Mouse (Mus musculus) brain, adult 2 months (tissue): ENCODE measurements around the gene Isg20l2.
"Not testable (repeated sequence)": the region's sequence is repeated elsewhere in the genome, so short reads cannot be mapped to it uniquely, and the experiment has no call there.

Source experiments
- DNase-seq: peaks from one replicate; pipeline ENCODE4 v3.0.0; 2011; ENCODE audit warnings: low read depth, low spot score

Isg20l2 gene

DNA sequence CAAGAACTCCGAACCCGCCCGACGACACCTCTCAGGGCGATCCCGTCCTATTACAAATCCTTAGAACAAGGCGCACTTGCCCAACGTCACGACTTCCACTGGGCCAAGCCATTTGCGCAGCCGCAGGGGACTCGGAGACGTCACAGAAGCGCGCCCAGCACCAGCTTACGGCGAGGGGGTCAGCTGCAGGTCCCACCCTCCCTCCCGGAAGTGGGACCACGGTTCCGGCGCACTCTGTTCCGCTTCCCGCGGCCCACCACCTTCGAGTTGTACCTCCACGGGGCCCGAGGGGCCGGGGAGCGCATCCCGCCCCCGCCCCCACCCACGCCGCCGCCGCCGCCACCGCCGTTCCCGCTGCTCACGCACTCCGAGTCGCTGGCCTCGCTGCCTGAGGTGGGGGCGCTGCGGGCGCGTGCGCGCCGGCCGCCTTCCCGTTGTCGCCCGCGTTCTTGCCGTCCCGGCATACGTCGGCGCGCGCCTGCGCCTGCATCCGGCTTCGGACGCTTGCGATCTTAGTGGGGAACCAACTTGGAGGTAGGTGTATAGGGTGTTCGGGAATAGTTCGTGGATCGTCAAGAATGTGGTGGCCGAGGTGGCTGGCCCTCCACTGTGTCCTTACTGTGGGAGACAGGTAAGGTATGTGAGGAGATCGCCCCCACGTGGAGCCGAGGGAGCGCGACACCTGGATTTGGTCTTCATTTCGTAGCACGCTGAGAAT, at the start of gene Isg20l2, which contains the start of gene Rrnad1:
Isg20l2 (plus strand) TSS at position 237 of the 718 bp plus-strand sequence.
Rrnad1 (minus strand) TSS at position 640 of the 718 bp plus-strand sequence.
- peak; percentile 100 for DNase-seq

DNA sequence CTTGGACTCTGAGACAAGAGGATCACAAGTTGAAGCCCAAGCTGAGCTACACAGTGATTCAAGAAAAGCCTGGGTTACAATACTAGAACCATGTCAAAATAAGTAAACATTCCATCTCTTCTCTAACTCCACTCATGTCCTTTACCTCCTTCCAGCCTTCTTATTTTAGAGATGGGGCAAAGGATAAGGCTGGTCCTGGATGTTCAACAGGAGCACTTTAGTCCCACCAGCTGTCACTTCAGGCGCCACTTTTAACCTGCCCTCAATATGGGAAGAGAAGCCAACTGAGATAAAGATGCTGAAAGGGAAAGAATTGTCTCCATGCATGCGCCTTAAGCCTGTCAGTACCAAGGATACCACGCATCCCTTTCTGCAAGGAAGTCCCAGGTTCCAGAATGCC, 45.8 kb upstream of the Isg20l2 start:
- DNase-seq: no peak

DNA sequence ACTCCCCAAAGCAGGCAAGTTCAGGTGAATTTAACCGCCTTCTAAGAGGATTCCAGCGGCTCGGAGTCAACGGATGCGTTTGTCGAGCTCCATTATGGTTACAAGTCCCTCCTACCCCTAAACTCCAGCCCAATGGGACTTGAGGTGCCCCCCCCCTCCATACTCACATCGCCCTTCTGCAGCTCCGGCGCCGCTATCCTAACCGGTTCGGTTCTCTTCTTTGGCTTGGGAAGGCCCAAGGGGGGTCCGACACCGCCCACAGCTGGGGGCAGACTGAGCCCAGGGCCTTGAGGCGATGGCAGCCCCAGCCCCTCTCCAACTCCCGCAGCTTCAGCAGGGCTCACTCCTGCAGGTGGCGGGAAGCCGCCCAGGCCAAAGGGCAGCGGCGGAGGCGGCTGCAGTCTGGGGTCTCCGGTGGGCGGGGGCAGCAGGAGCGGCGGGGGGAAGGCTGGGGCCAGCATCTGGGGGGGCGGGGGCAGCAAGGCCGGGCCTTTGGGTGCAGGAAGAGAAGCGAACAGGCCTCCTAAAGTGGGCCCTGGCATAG, 45.3 kb upstream of the Isg20l2 start:
- DNase-seq: peak; percentile 66

DNA sequence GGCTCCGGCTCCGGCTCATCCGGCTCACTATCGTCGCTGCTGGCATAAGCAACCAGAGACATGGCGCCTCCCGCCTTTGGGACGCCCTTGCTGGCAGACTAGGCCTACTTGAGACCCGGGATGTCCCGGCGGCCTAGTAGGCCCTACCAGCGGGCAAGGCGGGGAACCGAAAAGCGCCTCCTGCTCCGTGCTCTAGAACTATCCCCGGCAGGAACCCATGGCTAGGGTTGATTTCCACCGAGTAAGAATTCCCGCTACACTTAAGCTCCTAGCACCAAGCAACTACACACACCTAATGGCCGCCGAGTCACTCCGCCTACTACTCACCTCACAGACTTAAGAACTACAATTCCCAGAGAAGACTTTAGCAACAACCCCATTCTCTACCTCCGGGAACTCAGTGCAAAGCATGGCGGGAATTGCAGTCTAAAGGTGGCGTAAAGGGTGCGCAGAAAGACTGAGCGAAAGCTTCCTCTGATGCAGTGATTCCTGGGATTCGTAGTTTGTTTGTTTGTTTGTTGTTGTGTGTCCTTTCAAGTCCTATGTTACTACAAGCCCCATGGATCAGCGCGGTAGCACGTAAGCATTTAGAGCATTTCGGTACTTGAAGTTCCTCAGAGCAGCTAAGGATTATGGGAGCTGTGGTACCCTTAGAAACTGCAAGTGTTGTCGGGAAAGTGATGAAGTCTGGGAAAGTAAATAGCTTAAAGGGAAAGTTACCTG, 44.7 kb upstream of the Isg20l2 start, which contains the start of gene Prcc:
Prcc (minus strand) TSS at position 328 of the 723 bp plus-strand sequence.
- peak; percentile 100 for DNase-seq

DNA sequence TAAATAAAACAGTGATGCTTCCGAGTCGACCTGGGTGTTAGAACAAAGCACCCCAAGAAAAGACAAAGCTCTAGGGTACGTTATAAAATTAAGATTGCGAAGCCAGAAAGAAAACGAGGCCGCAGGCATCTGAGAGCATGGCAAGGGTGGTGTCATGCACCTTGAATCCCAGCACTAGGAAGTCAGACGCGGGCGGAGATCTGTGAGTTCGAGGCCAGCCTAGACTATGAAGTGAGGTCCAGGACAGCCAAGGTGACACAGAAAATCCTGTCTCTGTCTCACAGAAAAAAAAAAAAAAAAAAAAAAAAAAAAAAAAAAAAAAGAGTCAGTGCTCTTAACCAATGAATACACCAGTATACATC, 44.1 kb upstream of the Isg20l2 start:
- no peak for DNase-seq

DNA sequence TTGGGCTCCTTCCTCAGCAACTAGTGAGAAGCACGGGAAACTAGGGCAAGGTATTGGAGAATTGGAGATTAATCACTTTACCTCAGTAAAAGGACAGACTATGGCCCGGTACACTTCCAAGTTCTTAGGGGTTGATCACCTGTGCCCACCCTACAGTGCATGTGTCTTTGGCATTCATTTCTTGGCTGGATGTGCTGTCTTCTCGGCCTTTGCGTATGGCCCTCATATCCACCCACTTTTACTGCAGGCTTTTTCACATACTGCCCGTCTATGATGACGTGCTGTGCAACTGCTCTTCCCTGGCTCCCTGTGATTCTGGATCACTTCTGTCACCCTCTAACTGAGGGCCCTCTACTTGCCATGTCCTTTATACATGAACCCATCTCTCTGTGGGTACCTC, 43.7 kb upstream of the Isg20l2 start:
- no peak for DNase-seq

DNA sequence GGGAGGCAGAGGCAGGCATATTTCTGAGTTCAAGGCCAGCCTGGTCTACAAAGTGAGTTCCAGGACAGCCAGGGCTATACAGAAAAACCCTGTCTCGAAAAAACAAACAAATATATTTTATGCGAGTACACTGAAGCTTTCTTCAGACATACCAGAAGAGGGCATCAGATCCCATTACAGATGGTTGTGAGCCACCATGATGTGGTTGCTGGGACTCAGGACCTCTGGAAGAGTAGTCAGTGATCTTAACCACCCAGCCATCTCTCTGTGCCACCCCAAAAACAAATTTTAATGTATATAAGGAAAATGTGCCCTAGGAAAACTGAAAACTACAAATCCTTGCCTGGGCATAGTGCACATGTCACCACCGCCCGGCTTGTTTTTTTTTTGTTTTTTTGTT, 42.7 kb upstream of the Isg20l2 start:
- DNase-seq: not testable (repeated sequence)

DNA sequence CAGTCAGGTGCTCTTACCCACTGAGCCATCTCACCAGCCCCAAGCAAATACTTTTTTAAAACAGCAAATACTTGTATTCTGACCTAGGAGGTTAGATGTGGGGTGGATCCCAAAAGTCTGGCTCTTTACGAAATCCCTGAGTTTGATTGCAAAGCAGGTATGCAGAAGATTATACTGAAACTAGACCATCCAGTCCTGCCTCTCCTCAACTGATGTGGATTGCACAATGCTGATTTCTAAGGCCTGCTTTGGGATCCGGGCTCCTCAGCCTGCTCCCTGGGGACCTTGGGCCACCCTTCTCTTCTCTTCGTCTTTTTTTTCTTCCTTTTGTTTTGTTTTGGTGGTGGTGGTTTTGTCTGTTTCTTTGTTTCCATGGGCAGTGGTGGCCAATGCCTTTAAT, 38.6 kb upstream of the Isg20l2 start:
- DNase-seq: no peak

DNA sequence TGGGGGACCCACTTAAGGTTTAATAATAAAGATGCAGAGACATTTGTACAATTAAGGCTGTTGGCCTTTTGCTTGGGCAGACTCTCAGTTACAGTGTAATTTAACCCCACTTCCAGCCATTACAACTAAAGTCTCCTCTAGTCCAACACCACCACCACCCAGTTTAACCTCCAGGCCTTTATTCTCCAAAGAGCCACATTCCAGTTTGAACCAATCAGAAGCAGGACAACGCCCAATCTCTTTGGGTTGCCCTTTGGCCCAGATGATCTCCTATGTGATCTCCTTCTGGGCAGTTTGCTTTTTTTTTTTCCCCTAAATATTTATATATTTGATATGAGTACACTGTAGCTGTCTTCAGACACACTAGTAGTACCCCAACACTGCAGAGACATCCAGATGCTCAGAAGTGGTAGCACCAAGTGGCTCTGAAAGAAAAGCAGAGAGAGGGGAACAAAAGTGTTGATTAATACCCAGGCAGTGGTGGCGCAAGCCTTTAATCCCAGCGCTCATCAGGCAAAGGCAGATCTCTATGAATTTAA, 36.7 kb upstream of the Isg20l2 start:
- DNase-seq: no peak

DNA sequence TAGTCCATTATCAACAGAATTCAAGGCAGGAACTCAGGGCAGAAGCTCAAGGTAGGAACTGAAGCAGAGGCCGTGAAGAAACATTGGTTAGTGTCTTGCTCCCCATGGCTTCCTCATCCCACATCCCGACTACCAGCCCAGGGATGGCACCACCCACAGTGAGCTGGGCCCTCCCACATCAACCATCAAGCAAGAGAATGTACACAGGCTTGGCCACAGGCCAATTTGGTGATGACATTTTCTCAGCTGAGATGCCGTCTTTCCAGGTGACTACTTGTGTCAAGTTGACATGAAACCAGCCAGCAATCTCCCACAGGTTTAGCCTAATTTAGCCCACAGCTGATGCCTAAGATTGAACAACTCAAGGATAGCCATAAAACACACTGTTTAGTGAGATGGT, 30.8 kb upstream of the Isg20l2 start:
- no peak for DNase-seq

DNA sequence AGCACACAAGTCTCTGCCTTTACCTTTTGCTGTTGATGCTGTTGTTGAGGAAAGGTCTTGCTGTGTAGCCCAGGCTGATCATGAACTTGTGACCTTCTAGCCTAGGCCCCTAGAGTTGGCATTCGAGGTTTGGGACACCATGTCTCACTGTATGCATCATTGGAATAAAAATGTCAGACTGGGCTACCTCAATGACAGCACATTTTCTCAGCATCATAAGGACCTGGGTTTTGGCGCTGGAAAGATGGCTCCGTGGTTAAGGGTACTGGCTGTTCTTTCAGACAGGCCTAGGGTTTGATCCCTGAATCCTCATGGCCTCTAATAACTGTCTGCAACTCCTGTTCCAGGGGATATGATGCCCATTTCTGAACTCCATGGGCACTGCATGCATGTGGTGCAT, 30.3 kb upstream of the Isg20l2 start:
- no peak for DNase-seq

DNA sequence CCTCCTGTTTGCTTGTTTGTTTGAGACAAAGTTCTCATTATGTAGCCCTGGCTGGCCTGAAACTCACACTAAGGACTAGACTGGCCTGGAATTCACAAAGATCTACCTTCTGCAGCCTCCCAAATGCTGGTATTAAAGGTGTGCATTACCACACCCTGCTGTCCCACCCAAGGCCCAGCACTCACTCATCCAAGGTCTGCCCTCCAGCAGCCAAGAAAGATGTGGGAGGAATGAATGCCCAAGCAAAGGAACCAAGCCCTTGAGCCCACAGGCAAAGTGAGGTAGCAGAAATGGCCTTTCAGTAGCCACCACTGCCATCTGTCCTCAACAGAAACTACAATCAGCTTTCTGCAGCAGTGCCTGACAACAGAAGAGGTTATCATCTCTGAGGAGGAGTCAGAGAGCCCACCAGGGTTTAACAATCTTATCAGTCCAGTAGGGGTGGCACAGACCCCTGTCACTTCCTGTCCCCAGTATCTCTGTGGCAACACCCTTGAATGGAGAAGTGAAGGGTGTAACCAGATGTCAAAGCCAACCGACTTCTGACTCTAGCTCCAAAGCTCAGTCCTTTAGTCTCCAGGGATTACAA, 29.0 kb upstream of the Isg20l2 start:
- no peak for DNase-seq

DNA sequence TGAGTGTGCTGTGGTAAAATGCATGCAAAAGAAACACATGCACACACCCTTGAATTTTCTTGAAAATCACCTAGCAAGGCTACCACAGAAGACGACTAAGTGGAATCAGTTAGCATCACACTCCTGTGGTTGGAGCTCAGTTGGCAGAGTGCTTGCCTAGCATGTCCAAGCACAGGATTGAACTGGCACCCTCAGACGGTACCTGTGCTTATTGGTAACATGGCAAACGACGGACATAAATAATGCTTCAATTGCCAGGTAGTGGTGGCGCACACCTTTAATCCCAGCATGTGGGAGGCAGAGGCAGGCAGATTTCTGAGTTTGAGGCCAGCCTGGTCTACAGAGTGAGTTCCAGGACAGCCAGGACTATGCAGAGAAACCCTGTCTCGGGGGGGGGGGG, 28.2 kb upstream of the Isg20l2 start:
- DNase-seq: not testable (repeated sequence)

DNA sequence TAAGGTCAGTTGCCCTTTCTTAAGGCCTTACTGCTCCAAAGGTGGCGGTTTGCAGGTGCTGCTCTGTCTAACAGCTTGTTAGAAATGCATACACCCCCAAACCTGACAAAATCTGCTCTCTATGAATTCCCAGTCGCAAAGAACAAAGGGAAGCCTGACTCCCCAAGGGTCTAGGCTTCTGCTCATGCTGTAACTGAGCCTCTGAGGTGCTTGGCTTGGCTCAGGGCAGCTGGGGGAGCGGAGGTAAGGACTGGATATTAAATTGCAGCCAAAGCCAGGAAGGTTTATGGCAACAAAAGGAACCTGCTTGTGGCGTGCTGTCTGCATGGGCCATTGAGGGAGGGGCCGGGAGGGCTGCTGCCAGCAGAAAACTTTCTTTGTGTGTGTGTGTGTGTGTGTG, 26.3 kb upstream of the Isg20l2 start:
- DNase-seq: no peak

DNA sequence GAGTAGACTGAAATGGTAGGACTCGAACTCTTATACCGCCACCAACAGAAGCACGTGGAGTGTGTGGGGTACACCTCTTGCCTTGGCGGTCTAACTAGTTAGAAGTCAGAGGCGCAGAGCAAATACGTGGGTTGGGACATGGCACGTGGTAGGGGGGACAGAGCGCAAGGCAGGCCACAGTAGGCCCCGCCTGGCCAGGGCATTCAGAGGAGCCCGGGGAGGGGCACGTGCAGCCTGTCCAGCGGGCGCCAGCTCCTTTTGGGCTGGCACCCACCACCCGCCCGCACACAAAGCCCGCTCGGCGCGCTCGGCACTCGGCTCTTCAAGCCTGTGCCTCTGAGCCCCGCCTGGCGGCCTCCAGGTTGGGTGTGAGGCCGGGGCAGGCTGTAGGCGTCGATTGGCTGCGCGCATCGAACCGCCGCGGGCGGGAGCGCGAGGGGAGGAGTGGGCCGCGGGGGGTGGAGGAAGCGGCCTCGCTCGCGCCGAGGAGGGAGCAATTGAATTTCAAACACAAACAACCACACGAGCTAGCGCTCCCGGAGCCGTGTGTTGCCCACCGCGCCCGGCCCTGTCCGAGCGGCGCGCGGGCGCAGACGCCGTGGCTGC, 24.1 kb upstream of the Isg20l2 start, which contains the start of gene Hdgf:
Hdgf (plus strand) TSS at position 442 of the 606 bp plus-strand sequence.
- peak; percentile 98 for DNase-seq

DNA sequence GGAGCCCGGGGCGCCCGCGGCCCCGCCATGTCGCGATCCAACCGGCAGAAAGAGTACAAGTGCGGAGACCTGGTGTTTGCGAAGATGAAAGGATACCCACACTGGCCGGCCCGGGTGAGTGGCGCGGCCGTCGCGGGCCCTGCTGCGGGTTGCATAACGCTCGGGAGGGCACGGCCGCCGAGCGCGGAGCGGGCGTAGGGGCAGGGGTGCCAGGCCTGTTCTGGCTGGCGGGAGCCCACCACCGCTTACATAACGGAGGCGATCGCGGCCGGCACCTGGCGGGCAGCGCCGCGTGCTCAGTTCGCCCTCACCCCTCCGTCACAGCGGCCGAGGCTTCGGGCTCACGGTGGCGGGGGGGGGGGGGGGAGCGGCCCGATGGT, 23.5 kb upstream of the Isg20l2 start:
- peak; percentile 61 for DNase-seq

DNA sequence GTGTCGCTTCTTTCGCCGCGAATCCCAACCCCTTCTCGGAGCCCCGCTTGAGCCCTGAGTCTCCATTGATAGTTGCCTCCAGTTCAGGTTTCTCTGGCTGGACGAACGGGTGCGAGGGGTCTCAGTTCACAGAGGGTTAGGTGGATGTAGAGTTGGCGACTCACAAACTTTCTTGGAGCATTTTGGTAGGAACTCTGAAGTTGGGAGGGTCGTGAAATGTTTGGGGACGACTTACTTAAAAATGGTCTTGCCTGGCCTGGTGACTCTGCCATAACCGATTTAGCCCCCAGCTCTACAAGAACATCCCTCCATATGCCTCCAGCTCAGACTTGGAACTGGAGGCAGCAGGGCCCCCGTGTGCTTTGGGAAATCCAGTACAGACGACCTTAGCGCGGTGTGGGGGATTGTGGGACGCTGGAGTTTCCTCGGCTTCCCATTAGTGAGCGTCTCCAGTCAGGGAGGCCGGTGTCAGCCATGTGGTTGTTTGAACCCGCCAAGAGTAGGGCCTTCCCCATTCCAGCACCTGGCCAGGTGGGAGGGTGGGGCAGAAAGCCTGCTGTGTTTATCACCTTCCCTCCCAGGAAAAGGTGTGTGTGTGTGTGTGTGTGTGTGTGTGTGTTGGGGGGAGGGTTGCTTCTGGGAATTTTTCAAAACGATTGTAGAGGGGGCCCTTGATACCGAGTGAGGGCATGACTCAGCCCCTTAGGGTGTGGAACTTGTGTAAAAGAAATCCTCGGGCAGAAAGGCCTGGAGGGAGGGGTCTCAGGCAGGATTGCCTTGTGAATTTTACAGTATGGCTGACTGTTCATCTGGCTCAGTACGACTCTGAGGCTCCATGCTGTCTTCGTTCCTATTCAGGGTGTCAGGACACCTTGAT, 22.9 kb upstream of the Isg20l2 start:
- DNase-seq: peak; percentile 72

DNA sequence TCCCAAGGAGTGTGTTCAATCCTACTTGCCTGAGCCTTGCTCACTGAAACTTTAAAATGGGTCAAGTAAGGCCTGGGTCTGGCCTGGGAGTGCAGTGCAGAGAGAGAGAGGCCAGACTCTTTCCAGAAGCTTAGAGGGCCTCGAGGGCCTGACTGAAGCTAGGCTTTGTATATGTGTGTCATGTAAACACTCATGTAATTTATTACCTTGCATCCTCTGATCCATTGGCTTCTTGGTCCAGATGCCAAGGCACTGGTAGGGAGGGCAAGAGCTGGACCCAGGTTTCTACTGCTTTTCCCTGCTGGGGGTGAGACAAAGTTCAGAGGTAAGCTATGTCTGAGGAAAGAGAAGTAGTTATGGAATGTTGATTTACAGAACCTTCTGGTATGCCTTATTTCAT, 22.2 kb upstream of the Isg20l2 start:
- no peak for DNase-seq

DNA sequence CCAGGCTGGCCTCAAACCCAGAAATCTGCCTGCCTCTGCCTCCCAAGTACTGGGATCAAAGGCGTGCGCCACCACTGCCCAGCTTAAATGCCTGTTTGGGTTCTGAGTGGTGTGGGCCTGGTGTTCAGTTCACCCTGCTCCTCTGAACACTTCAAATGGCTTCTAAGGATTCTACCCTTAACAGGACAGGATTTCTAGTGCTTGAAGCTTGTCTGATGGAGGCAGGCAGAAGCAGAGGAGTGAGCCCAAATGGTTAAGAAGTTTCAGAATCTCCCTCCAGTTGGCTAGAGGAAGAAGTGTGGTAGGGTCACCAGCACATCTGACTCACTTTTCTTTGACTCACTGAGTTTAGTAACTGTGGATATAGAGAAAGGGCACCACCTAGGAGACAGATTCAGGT, 20.7 kb upstream of the Isg20l2 start:
- DNase-seq: no peak

DNA sequence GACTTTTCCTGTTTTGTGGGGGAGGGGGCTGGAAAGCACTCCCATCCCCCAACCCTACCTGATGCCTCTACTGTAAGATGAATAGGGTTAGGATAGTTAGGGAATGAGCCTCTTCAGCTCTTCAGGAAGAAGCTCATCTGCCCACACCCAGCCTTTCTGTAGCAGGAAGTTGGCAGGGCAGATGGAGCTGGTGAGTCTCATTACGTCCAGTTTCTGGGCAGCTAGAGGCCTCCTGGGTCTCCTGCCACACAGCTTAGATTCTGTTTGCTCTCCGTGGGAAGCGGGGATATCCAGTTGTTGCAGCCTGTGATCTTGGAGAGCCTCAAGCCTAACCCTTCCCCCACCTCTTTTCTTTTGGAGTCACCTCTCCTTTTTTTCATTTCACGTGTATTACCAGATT, 20.2 kb upstream of the Isg20l2 start:
- peak; percentile 27 for DNase-seq
